Mouse (Mus musculus) liver, embryonic 13.5 days (tissue): ENCODE results near the gene Catsper2. TPM values are rescaled to one million over a fixed set of nuclear protein-coding genes. Genes with fewer than 3 reads are reported as not detected.

Source experiments
- ATAC-seq: fragments of 200-750 bp; cut with Nextera tagmentation; 2 replicates; pipeline ENCODE4 v1.8.0; 2017; ENCODE audit warnings: low read depth, mild to moderate bottlenecking, moderate number of reproducible peaks, moderate library complexity
- DNase-seq: peaks from one replicate; pipeline ENCODE4 v3.0.0; 2022
- H3K27ac ChIP-seq: fragments of 300-500 bp; sonication (generic); 2 replicates; pipeline ENCODE4 v1.5.1; 2015; ENCODE audit warnings: moderate library complexity, mild to moderate bottlenecking, inconsistent platforms
- H3K27me3 ChIP-seq: fragments of 300-500 bp; sonication (generic); 2 replicates; pipeline ENCODE4 v1.6.1; 2015; ENCODE audit warnings: mild to moderate bottlenecking, inconsistent platforms
- H3K36me3 ChIP-seq: fragments of 300-500 bp; sonication (generic); 2 replicates; pipeline ENCODE4 v1.6.1; 2015; ENCODE audit warnings: mild to moderate bottlenecking, inconsistent platforms
- H3K4me1 ChIP-seq: fragments of 300-500 bp; sonication (generic); replicated peaks from 2 replicates; pipeline ENCODE4 v1.6.1; 2015; ENCODE audit warnings: inconsistent platforms
- H3K4me2 ChIP-seq: fragments of 300-500 bp; sonication (generic); 2 replicates; pipeline ENCODE4 v1.6.1; 2015; ENCODE audit warnings: inconsistent platforms, mild to moderate bottlenecking, moderate library complexity
- H3K4me3 ChIP-seq: fragments of 300-500 bp; sonication (generic); replicated peaks from 2 replicates; pipeline ENCODE4 v1.5.1; 2015; ENCODE audit warnings: mild to moderate bottlenecking, inconsistent platforms
- H3K9ac ChIP-seq: fragments of 300-500 bp; sonication (generic); 2 replicates; pipeline ENCODE4 v1.6.1; 2015; ENCODE audit warnings: mild to moderate bottlenecking, inconsistent platforms
- H3K9me3 ChIP-seq: fragments of 300-500 bp; sonication (generic); replicated peaks from 2 replicates; pipeline ENCODE4 v1.6.1; 2016; ENCODE audit warnings: inconsistent platforms
- WGBS: fragments of 180-500 bp; shearing (Covaris S2); methylation state at CpG from one replicate; pipeline ENCODE4 v1.1.7; 2015; ENCODE audit not compliant: insufficient replicate concordance; 5-methylcytosine and 5-hydroxymethylcytosine counted together
- polyA plus RNA-seq: library from polyadenylated mRNA; unstranded; fragments of >200 nt; fragmentation: Nextera tagmentation; extraction: Ambion mirVana; gene quantifications from 2 replicates; pipeline ENCODE4 v1.2.1, GENCODE M21; 2015

Catsper2 gene
- 0.52 and 0.76 TPM in 2 replicates for polyA plus RNA-seq

DNA sequence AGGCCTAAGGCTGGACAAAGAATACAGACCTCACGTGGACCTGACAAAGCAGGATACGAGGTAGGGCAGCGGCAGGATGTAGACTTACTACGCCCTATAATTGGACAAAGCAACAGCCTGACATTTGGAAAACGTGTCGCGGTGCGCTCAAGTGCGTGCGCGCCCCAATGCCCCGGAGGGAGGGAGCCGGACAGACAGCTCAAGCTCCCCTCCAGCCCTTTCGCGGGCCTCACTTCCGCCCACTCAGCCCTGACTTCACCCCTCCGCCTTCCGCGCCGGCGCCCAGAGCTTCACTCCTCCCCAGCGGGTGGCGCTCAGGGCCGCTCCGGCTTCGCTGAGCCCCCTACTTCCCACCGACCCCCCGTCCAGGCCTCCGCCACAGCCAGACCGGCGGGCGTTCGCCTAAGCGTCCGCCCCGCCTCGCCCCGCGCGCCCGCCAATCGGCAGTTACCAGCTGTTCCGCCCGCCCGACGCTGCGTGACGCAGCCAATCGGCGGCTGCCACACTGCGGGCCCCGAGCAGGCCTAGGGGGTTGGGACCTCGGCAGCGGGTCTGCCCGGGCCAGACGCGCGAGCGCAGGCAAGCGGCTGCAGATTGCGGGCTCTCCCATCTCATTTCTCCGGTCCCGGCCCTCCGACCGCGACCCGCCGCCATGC lies at the start of gene Catsper2, which contains the start of gene Pdia3:
Gene Catsper2 (minus strand): TSS at position 406 of the 656 bp plus-strand sequence.
Gene Pdia3 (plus strand): TSS at position 389 of the 656 bp plus-strand sequence.
- ATAC-seq (peak; percentile 97), DNase-seq (peak; percentile 94)
- Histone ChIP-seq H3K27me3 (no peaks in the 10 kb centered on the region), H3K27ac (peak within 1 kb of the TSS; percentile 95), H3K9me3 (no peaks in the 10 kb centered on the region), H3K4me2 (peak within 1 kb of the TSS; percentile 88), H3K4me3 (peak within 1 kb of the TSS; percentile 98), H3K9ac (peak within 1 kb of the TSS; percentile 99), H3K36me3 (peaks cover 24% of the 10 kb centered on the region), H3K4me1 (peaks cover 52% of the 10 kb centered on the region)
- under 1% methylated on average over 68 of the region's 68 CpGs for WGBS

DNA sequence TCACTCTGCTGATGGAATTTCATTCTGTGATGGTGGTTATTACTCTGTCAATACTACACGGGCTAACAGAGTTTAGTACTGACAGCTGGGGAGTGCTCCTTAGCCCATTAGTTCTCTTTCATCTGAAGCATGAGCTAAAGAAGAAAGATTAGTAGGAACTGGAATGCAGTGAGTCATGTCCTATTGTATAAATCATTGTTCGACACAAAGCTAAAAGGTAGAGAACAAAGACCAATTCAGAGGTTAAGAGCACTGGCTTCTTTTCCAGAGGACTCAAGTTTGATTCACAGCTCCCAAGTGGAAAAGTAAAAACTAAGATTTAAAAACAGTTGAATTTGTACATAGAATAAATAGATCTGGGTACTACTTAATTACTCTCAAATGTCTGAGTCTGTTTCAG lies 46.5 kb upstream of the Catsper2 start:
- H3K9ac ChIP-seq: no peak overlapping the region
- H3K27ac ChIP-seq: no peak overlapping the region
- peaks cover 27% of the 10 kb centered on the region for H3K36me3 ChIP-seq
- H3K27me3 ChIP-seq: no peaks in the 10 kb centered on the region
- ATAC-seq (no peak), DNase-seq (no peak)
- no peaks in the 10 kb centered on the region for H3K9me3 ChIP-seq
- no peak overlapping the region for H3K4me2 ChIP-seq
- peaks cover 28% of the 10 kb centered on the region for H3K4me1 ChIP-seq
- no peak overlapping the region for H3K4me3 ChIP-seq
- WGBS: 71% methylated on average over 2 of the region's 2 CpGs

DNA sequence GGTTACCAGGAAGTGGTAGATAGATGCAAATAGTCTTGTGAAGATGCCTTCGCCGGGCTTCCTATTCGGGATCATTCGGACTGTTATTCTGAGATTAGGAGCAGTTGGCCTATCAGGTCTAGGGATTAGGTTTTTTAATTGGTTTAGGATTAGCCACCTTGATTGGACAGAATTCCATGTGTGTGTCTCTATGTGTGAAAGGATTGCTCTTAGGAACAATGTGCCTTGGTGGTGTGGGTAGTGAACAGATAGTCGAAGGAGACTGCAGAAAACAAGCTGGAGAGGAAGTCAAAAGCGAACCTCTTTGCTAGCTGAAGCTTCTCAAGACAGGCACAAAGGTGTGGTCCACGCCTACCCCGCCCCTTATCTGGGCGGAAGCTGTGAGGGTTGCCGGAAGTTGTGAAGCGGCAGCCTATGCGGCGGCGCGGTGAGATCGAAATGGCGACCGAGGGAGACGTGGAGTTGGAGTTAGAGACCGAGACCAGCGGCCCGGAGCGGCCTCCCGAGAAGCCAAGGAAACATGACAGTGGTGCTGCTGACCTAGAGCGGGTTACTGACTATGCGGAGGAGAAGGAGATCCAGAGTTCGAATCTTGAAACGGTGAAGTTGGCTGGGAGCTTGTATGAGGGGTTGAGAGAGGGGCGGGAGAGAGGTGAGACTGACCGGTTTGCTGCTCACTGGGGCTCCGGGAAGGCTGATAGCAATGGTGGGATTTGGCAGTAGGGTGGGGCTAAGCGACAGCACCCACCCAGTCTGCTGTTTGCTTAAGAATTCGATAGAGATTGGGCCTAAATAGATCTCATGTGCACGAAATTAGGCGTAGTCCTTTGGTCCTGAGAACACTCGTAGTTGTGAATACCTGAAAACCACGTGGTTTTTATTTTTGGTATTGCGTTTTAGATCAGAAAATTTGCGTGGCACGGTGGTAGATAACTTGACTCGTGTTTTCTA lies 43.4 kb upstream of the Catsper2 start, which contains the start of gene Serinc4:
Gene Serinc4 (minus strand): TSS at position 90 of the 951 bp plus-strand sequence.
- peak; percentile 87 for DNase-seq
- H3K27me3 ChIP-seq: no peaks in the 10 kb centered on the region
- H3K4me3 ChIP-seq: peak within 1 kb of the TSS; percentile 76
- 2% methylated on average over 41 of the region's 41 CpGs for WGBS
- peak within 1 kb of the TSS; percentile 81 for H3K9ac ChIP-seq
- H3K27ac ChIP-seq: peak within 1 kb of the TSS; percentile 89
- H3K9me3 ChIP-seq: no peaks in the 10 kb centered on the region
- H3K4me2 ChIP-seq: peak within 1 kb of the TSS; percentile 74
- peaks cover 46% of the 10 kb centered on the region for H3K4me1 ChIP-seq
- peak; percentile 95 for ATAC-seq
- H3K36me3 ChIP-seq: peaks cover 45% of the 10 kb centered on the region

DNA sequence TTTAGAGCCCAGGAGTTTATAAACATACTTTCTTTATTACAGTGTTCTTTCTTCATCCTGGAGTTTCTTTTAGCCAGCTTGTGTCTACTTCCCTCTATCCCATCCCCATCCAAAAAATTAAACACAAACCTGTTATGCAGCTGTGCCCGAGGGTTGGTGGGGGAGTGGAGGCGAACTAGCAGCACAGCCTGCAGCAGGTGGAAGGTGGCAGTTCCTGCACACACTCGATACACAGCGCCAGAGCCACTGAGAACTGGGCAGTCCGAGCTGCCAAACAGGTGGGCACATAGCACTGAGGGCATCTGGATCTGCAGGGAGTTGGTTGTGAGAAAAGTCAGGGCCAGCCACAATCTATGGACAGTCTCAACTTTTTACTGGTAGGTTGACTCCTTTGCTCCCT lies 41.9 kb upstream of the Catsper2 start:
- 73% methylated on average over 5 of the region's 5 CpGs for WGBS
- H3K27ac ChIP-seq: 0 out of 2 replicates have a peak overlapping the region, but pooled peaks have one; percentile 24

DNA sequence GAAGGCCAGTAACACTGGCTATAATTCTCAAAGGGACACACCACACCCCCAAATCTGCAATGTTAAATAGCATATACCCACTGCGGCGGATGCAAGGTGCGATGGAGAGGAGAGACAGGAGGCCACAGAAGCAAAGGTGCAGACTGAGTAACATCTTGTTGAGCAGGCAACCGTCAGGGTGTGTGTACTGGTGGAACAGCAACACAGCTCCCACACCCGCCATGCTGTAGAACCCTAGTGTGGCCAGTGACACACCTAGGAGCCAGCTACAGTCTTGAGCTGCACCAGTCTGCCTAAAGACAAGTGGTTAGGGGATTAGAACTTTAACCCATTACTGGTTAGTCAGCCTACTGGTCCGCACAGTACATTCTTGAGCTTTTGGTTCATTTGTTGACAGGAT lies 40.3 kb upstream of the Catsper2 start:
- DNase-seq: no peak
- H3K4me3 ChIP-seq: no peak overlapping the region

More for the DNA sequence above, 41.9 kb upstream of the Catsper2 start:
- no peaks in the 10 kb centered on the region for H3K27me3 ChIP-seq
- H3K4me3 ChIP-seq: no peak overlapping the region
- no peaks in the 10 kb centered on the region for H3K9me3 ChIP-seq
- DNase-seq: no peak
- H3K9ac ChIP-seq: no peak overlapping the region
- no peak for ATAC-seq
- peaks cover 47% of the 10 kb centered on the region for H3K36me3 ChIP-seq
- H3K4me1 ChIP-seq: peaks cover 56% of the 10 kb centered on the region
- H3K4me2 ChIP-seq: no peak overlapping the region

DNA sequence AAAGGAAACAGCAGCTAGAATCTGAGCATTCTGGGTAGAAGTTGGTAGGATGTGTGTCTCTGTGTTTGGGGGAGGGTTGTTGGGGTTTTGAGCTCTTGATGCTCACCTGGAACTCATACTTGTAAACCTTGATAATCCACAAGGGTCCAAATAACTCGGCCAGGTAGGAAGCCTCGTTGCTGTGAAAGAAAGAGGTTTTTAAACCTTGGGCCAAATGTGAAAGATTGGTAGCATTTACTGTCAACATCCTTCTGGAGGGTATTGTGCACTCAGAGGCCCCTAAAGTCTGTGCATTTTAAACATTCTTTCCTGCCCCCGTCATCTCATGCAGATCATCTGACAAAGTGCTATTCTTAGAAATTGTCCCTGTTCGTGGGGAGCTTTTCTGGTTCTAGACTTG lies 39.4 kb upstream of the Catsper2 start, which contains the start of gene Hypk:
Gene Hypk (plus strand): TSS at position 301 of the 400 bp plus-strand sequence.
- H3K27me3 ChIP-seq: no peaks in the 10 kb centered on the region
- H3K4me3 ChIP-seq: no peak within 1 kb of the TSS
- no peaks in the 10 kb centered on the region for H3K9me3 ChIP-seq
- ATAC-seq: no peak
- H3K4me2 ChIP-seq: no peak within 1 kb of the TSS
- DNase-seq: no peak
- H3K36me3 ChIP-seq: peaks cover 27% of the 10 kb centered on the region
- no peak within 1 kb of the TSS for H3K27ac ChIP-seq
- WGBS: 57% methylated on average over 4 of the region's 4 CpGs
- peaks cover 60% of the 10 kb centered on the region for H3K4me1 ChIP-seq
- no peak within 1 kb of the TSS; the same call in 1 of the 2 replicates for H3K9ac ChIP-seq

More for the DNA sequence above, 40.3 kb upstream of the Catsper2 start:
- Histone ChIP-seq H3K27ac (no peak overlapping the region), H3K4me2 (no peak overlapping the region), H3K9me3 (no peaks in the 10 kb centered on the region), H3K4me1 (peaks cover 62% of the 10 kb centered on the region), H3K9ac (no peak overlapping the region; the same call in 1 of the 2 replicates), H3K27me3 (no peaks in the 10 kb centered on the region), H3K36me3 (peaks cover 36% of the 10 kb centered on the region)
- ATAC-seq: no peak
- WGBS: 85% methylated on average over 6 of the region's 6 CpGs

DNA sequence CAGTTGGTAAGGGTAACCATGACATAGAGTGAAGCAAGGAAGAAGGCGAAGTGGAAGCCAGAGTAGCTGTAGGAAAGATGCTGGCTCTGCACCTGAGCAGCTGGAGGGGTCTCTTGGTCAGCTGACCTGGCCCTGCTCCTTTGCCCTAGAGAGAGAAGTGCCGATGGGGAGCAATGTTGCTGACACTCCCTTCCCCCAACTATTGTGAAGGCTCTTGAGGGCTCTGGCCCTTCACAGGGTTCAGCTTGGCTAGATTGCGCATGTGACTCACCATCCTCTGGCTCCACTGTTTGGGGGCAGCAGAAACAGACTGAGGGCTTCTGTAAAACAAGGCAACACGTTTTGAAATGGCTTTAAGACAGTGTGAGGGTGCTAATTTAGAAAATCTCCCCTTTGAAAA lies 38.8 kb upstream of the Catsper2 start:
- no peaks in the 10 kb centered on the region for H3K9me3 ChIP-seq
- peaks cover 60% of the 10 kb centered on the region for H3K4me1 ChIP-seq
- H3K27me3 ChIP-seq: no peaks in the 10 kb centered on the region
- ATAC-seq (no peak), DNase-seq (no peak)
- WGBS: 71% methylated on average over 4 of the region's 4 CpGs
- H3K36me3 ChIP-seq: peaks cover 26% of the 10 kb centered on the region
- H3K9ac ChIP-seq: no peak overlapping the region
- no peak overlapping the region for H3K4me2 ChIP-seq
- no peak overlapping the region for H3K4me3 ChIP-seq
- H3K27ac ChIP-seq: no peak overlapping the region

DNA sequence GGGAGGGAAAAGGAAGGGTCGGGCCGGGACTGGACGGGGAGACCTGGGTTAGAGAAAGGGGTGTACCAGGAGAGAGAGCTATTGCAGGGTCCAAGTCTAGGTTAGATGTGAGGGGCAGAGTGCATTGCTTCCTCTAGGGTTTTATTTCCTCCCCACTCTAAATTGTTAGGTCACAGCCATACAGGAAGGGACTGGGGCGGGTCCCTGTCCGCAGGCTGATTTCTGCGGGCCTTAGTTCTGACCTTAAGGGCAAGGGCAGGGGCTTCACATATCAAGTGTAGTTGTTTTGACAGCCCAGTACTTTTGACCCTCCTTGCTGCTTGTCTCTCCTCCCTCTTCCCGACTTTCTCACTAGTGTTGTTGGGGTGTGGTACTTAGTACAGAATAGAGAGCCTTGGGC lies 36.5 kb upstream of the Catsper2 start:
- no peak for ATAC-seq
- Histone ChIP-seq H3K4me3 (peak overlapping the region; percentile 100), H3K4me2 (peak overlapping the region; percentile 95), H3K9ac (peak overlapping the region; percentile 100), H3K36me3 (peaks cover 26% of the 10 kb centered on the region), H3K27me3 (no peaks in the 10 kb centered on the region), H3K9me3 (no peaks in the 10 kb centered on the region), H3K4me1 (peaks cover 50% of the 10 kb centered on the region), H3K27ac (peak overlapping the region; percentile 93)
- no peak for DNase-seq
- 0% methylated on average over 7 of the region's 7 CpGs for WGBS

DNA sequence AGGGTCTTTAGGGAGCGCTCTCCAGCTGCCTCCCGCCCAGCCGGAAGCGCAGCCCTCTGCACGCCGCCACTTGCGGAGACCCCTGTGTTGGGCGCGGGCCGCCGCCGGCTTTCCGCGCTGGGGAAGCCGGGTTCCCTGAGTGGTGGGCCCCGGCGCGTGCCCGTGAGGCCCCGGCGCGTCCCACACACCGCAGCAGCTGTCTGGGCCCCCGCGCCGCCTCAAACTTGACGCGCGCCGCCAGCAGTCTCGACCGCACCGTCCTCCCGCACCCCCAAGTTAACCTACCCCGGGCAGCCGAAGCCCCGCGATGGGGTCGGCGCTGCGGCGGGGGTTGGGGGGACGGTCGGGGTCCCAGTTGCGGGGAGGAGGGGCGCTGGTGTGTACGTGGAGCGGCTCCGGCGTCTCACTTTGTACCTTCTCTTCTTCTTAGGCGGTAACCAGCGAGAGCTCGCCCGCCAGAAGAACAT lies 36.0 kb upstream of the Catsper2 start:
- no peak for DNase-seq
- peak overlapping the region; percentile 95 for H3K4me2 ChIP-seq
- H3K4me1 ChIP-seq: peaks cover 52% of the 10 kb centered on the region
- peak; percentile 14 for ATAC-seq
- H3K27ac ChIP-seq: peak overlapping the region; percentile 93
- no peaks in the 10 kb centered on the region for H3K9me3 ChIP-seq
- H3K36me3 ChIP-seq: peaks cover 26% of the 10 kb centered on the region
- WGBS: under 1% methylated on average over 54 of the region's 54 CpGs
- H3K27me3 ChIP-seq: no peaks in the 10 kb centered on the region
- peak overlapping the region; percentile 100 for H3K9ac ChIP-seq
- H3K4me3 ChIP-seq: peak overlapping the region; percentile 100

DNA sequence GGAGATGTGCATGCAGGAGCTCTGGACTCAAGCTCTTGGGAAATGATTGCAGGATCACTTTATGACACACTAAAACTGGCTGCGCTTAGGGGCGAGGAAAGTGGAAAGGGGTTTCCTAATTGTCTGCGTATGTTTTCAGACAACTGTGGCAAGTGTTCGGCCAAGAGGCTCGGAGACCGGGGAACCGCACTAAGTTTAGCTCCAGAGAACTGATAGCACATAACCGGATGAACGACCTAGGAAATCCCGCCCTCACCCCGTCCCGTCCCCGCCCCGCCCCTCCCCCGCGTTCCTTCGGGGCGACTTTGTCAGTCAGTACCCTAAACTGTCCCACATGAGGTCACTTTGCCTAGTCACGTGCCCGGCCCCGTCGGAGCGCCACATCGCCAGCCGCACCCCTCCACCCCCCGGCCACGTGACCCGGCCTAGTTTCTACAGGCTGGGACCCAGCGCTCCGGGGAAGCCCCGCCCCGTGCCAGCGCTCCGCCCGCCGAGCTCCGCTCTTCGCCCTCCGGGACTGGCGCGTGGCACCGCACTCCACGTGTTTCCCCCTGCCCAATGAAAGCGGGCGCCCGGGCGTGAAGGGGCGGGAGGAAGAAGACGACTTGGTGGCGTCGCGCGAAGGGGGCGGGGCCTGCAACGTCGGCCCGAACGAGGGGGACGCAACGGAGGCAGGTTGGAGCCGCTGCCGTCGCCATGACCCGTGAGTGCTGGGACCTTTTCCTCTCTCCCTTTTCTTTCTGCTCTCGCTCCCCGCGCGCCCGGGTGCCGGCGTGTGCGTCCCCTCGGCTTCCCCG lies 35.3 kb upstream of the Catsper2 start, which contains the start of gene Serf2:
Gene Serf2 (plus strand): TSS at position 457 of the 797 bp plus-strand sequence.
- H3K9ac ChIP-seq: peak within 1 kb of the TSS; percentile 100
- no peaks in the 10 kb centered on the region for H3K9me3 ChIP-seq
- H3K27ac ChIP-seq: peak within 1 kb of the TSS; percentile 93
- H3K27me3 ChIP-seq: no peaks in the 10 kb centered on the region
- peak within 1 kb of the TSS; percentile 100 for H3K4me3 ChIP-seq
- H3K4me2 ChIP-seq: peak within 1 kb of the TSS; percentile 95
- DNase-seq (peak; percentile 100), ATAC-seq (peak; percentile 97)
- H3K4me1 ChIP-seq: peaks cover 52% of the 10 kb centered on the region
- peaks cover 26% of the 10 kb centered on the region for H3K36me3 ChIP-seq
- whole genome bisulfite sequencing: under 1% methylated on average over 70 of the region's 74 CpGs
